Comparison of ENCODE assay signal across 25 mouse cellular contexts in genomic region chr14:79263321-79263720, GRCm38 (mm10). TPM values are rescaled to one million over a fixed set of nuclear protein-coding genes. Genes with fewer than 3 reads are reported as not detected.
"Had no signal": no experiment of that assay in that cellular context is flagged by ENCODE, and none has a peak within 500 bp of the region (broad histone marks: within the 10 kb centered on the region; RNA-seq: fewer than 3 reads in every experiment).

No protein-coding gene starts in this region.

- H3K4me3 ChIP-seq: layer of hippocampus, adult 2 months; limb, embryonic 10.5 days; limb, embryonic 13.5 days; liver, embryonic 12.5 days; liver, embryonic 15.5 days; lung, embryonic 15.5 days; megakaryocyte, embryonic 14.5 days; neural tube, embryonic 12.5 days; neural tube, embryonic 15.5 days had no signal

- H3K27me3 ChIP-seq: limb, embryonic 13.5 days; liver, embryonic 12.5 days; liver, embryonic 15.5 days; lung, embryonic 15.5 days; neural tube, embryonic 12.5 days; neural tube, embryonic 15.5 days had no signal

- DNase-seq: kidney, adult 2 months; kidney, postnatal 25 days; liver; lung, postnatal 10 days; lung, postnatal 36 days; thymus, postnatal 25 days had no signal

- H3K36me3 ChIP-seq: limb, embryonic 10.5 days; limb, embryonic 13.5 days; liver, embryonic 12.5 days; liver, embryonic 15.5 days; lung, embryonic 15.5 days; neural tube, embryonic 12.5 days; neural tube, embryonic 15.5 days had no signal

- H3K4me2 ChIP-seq: limb, embryonic 13.5 days; liver, embryonic 12.5 days; liver, embryonic 15.5 days; lung, embryonic 15.5 days; midbrain, embryonic 11.5 days; neural tube, embryonic 12.5 days; neural tube, embryonic 15.5 days had no signal

RNA-seq across cellular contexts. Expression of gene Zfp957, which starts 16.2 kb away (rescaled TPM):
- polyA plus RNA-seq: intestine, postnatal 0 days; kidney, adult 2 months; kidney, embryonic 14.5 days; kidney, postnatal 0 days; large intestine, adult 2 months; limb, embryonic 10.5 days; limb, embryonic 13.5 days; liver, embryonic 12.5 days; liver, embryonic 15.5 days; lung, embryonic 15.5 days; midbrain, embryonic 11.5 days; midbrain, embryonic 14.5 days; neural tube, embryonic 12.5 days; neural tube, embryonic 15.5 days; small intestine, adult 2 months; spleen, adult 2 months; stomach, embryonic 16.5 days; thymus, postnatal 0 days had no signal
